Mouse (Mus musculus) kidney, adult 2 months (tissue): ENCODE measurements around the gene Ankrd27.

Experiments
- CTCF ChIP-seq: fragments of 200-500 bp; conservative IDR thresholded peaks from 2 replicates; pipeline ENCODE4 v1.5.1; 2011; ENCODE audit warnings: low read depth, mild to moderate bottlenecking, control low read depth, low read length, moderate library complexity, mixed read lengths; ENCODE audit not compliant: insufficient read depth, insufficient read length
- POLR2A ChIP-seq: fragments of 200-500 bp; IDR thresholded peaks from one replicate; pipeline ENCODE4 v1.6.1; 2011; ENCODE audit warnings: low read depth, low read length, control low read depth

DNA sequence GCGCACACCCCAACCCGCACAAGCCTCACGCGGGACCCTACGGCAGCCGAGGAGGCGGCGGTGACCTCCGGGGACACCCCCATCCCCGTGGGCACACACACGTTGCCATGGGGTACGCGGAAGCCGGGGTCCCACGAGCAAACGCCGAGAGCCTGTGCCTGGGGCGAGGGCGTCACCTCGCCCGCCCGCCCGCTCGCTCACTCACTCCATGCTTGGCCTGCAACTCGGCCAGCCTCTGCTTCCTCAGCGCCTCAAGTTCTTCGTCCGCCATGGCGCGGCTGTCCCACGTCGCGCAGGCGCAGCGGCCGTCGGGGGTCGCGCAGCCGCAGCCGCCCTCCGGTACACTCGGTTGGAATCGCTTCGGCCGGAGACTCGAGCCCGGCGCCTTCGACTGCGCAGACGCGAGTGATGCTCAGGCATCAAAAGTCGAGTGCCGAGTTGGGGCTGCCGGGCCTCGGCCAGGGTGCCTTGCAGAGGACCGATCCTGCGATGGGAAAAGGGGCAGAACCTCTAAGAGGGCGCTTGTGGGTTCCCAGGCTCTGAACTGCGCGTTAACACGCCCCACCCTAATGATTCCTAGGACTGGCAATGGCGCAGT is 61.2 kb downstream of the Ankrd27 start, which contains the start of gene Pdcd5:
- TF ChIP-seq CTCF (no peak), POLR2A (no peak)
